Mouse (Mus musculus) embryonic facial prominence, embryonic 11.5 days (tissue): ENCODE results near the gene Ahcyl1. TPM values are rescaled to one million over a fixed set of nuclear protein-coding genes. Genes with fewer than 3 reads are reported as not detected.

Experiments used
- ATAC-seq: fragments of 200-750 bp; cut with Nextera tagmentation; replicated peaks from 2 replicates; pipeline ENCODE4 v1.8.0; 2017; ENCODE audit warnings: low read depth; ENCODE audit not compliant: insufficient number of reproducible peaks, low FRiP score, low TSS enrichment
- DNase-seq: peaks from one replicate; pipeline ENCODE4 v3.0.0-alpha.2; 2015; ENCODE audit warnings: low spot score
- H3K27ac ChIP-seq: fragments of 300-500 bp; sonication (generic); replicated peaks from 2 replicates; pipeline ENCODE4 v1.5.1; 2014; ENCODE audit warnings: mild to moderate bottlenecking, low read depth, low read length, control low read depth
- H3K27me3 ChIP-seq: fragments of 300-500 bp; sonication (generic); 2 replicates; pipeline ENCODE4 v1.6.1; 2014; ENCODE audit warnings: mild to moderate bottlenecking, low read length, moderate library complexity, mixed read lengths; ENCODE audit not compliant: control insufficient read depth, insufficient read depth
- H3K36me3 ChIP-seq: fragments of 300-500 bp; sonication (generic); replicated peaks from 2 replicates; pipeline ENCODE4 v1.6.1; 2014; ENCODE audit warnings: low read depth, mild to moderate bottlenecking, low read length, moderate library complexity, mixed read lengths; ENCODE audit not compliant: control insufficient read depth, insufficient read depth
- H3K4me1 ChIP-seq: fragments of 300-500 bp; sonication (generic); 2 replicates; pipeline ENCODE4 v1.6.1; 2014; ENCODE audit warnings: low read length, mixed read lengths; ENCODE audit not compliant: control insufficient read depth, insufficient read depth
- H3K4me2 ChIP-seq: fragments of 300-500 bp; sonication (generic); 2 replicates; pipeline ENCODE4 v1.6.1; 2014; ENCODE audit warnings: low read depth, mild to moderate bottlenecking, control low read depth, low read length, moderate library complexity
- H3K4me3 ChIP-seq: fragments of 300-500 bp; sonication (generic); 2 replicates; pipeline ENCODE4 v1.5.1; 2014; ENCODE audit warnings: low read depth, low read length, control low read depth
- H3K9ac ChIP-seq: fragments of 300-500 bp; sonication (generic); replicated peaks from 2 replicates; pipeline ENCODE4 v1.6.1; 2014; ENCODE audit warnings: mild to moderate bottlenecking, control low read depth, low read length
- H3K9me3 ChIP-seq: fragments of 300-500 bp; sonication (generic); replicated peaks from 2 replicates; pipeline ENCODE4 v1.6.1; 2016; ENCODE audit warnings: mild to moderate bottlenecking, low read length, inconsistent platforms, mixed read lengths; ENCODE audit not compliant: control insufficient read depth
- WGBS: fragments of 180-500 bp; shearing (Covaris S2); extraction: QIAGEN DNeasy Blood & Tissue Kit; methylation state at CpG from one replicate; pipeline ENCODE4 v1.1.7; 2014; 5-methylcytosine and 5-hydroxymethylcytosine counted together
- polyA plus RNA-seq: library from polyadenylated mRNA; unstranded; fragments of >200 nt; fragmentation: Nextera tagmentation; extraction: Ambion mirVana; gene quantifications from 2 replicates; pipeline ENCODE4 v1.2.1, GENCODE M21; 2014

Gene Ahcyl1
- polyA plus RNA-seq, 1 experiment from 2014 or later, result 122 TPM

GRCm38 (mm10) chr3:107629411-107629810 is 66.9 kb downstream of the Ahcyl1 start:
- no peak for ATAC-seq
- Histone ChIP-seq H3K36me3 (peaks cover 4% of the 10 kb centered on the region), H3K9me3 (no peaks in the 10 kb centered on the region), H3K4me3 (no peak overlapping the region), H3K27ac (no peak overlapping the region), H3K27me3 (no peaks in the 10 kb centered on the region), H3K4me1 (no peaks in the 10 kb centered on the region), H3K4me2 (no peak overlapping the region), H3K9ac (no peak overlapping the region)
- 95% methylated on average over 4 of the region's 4 CpGs for WGBS
- DNase-seq, result no peak

- H3K4me1 ChIP-seq, result no peaks in the 10 kb centered on the region
- H3K27me3 ChIP-seq, result no peaks in the 10 kb centered on the region
- no peak overlapping the region for H3K4me2 ChIP-seq
- no peaks in the 10 kb centered on the region for H3K9me3 ChIP-seq
- WGBS, result 93% methylated on average over 2 of the region's 2 CpGs
- H3K4me3 ChIP-seq, result no peak overlapping the region
- no peak overlapping the region for H3K9ac ChIP-seq
- no peak for DNase-seq
- peaks cover 7% of the 10 kb centered on the region for H3K36me3 ChIP-seq
- no peak for ATAC-seq
- H3K27ac ChIP-seq, result no peak overlapping the region
These were observed 67.8 kb downstream of the Ahcyl1 start for GRCm38 (mm10) chr3:107628551-107628950.

- 91% methylated on average over 7 of the region's 7 CpGs for WGBS
- no peak for DNase-seq
- H3K4me2 ChIP-seq, result no peak overlapping the region
- peaks cover 7% of the 10 kb centered on the region for H3K36me3 ChIP-seq
- no peak overlapping the region for H3K4me3 ChIP-seq
- no peak for ATAC-seq
- no peaks in the 10 kb centered on the region for H3K27me3 ChIP-seq
- H3K4me1 ChIP-seq, result no peaks in the 10 kb centered on the region
- no peak overlapping the region for H3K9ac ChIP-seq
- no peak overlapping the region for H3K27ac ChIP-seq
- H3K9me3 ChIP-seq, result no peaks in the 10 kb centered on the region
These were observed 68.7 kb downstream of the Ahcyl1 start for GRCm38 (mm10) chr3:107627641-107628040.

- Histone ChIP-seq H3K9me3 (no peaks in the 10 kb centered on the region), H3K4me3 (no peak overlapping the region), H3K4me2 (no peak overlapping the region), H3K4me1 (no peaks in the 10 kb centered on the region), H3K27ac (no peak overlapping the region), H3K36me3 (peaks cover 7% of the 10 kb centered on the region), H3K27me3 (no peaks in the 10 kb centered on the region), H3K9ac (no peak overlapping the region)
- DNase-seq, result no peak
- WGBS, result 94% methylated on average over 8 of the region's 8 CpGs
- ATAC-seq, result no peak
These were observed 69.6 kb downstream of the Ahcyl1 start for GRCm38 (mm10) chr3:107626751-107627150.

- 91% methylated on average over 8 of the region's 8 CpGs for WGBS
- H3K4me3 ChIP-seq, result no peak overlapping the region
- no peaks in the 10 kb centered on the region for H3K9me3 ChIP-seq
- DNase-seq, result no peak
- H3K36me3 ChIP-seq, result peaks cover 12% of the 10 kb centered on the region
- no peaks in the 10 kb centered on the region for H3K27me3 ChIP-seq
- H3K27ac ChIP-seq, result no peak overlapping the region
- H3K9ac ChIP-seq, result no peak overlapping the region
- ATAC-seq, result no peak
- no peaks in the 10 kb centered on the region for H3K4me1 ChIP-seq
- H3K4me2 ChIP-seq, result no peak overlapping the region
These were observed 70.8 kb downstream of the Ahcyl1 start for GRCm38 (mm10) chr3:107625536-107625935.

- H3K9ac ChIP-seq, result no peak overlapping the region
- H3K27ac ChIP-seq, result no peak overlapping the region
- no peak overlapping the region for H3K4me3 ChIP-seq
- H3K4me2 ChIP-seq, result no peak overlapping the region
- no peak for DNase-seq
- ATAC-seq, result no peak
- peaks cover 17% of the 10 kb centered on the region for H3K36me3 ChIP-seq
- H3K4me1 ChIP-seq, result no peaks in the 10 kb centered on the region
- no peaks in the 10 kb centered on the region for H3K27me3 ChIP-seq
- H3K9me3 ChIP-seq, result no peaks in the 10 kb centered on the region
- WGBS, result 91% methylated on average over 8 of the region's 8 CpGs
These were observed 71.9 kb downstream of the Ahcyl1 start for GRCm38 (mm10) chr3:107624424-107624823.

- Histone ChIP-seq H3K4me3 (no peak overlapping the region), H3K27ac (no peak overlapping the region), H3K36me3 (peaks cover 17% of the 10 kb centered on the region), H3K27me3 (no peaks in the 10 kb centered on the region), H3K4me1 (no peaks in the 10 kb centered on the region), H3K4me2 (no peak overlapping the region), H3K9me3 (no peaks in the 10 kb centered on the region), H3K9ac (no peak overlapping the region)
- DNase-seq (no peak), ATAC-seq (no peak)
- WGBS, result 93% methylated on average over 7 of the region's 7 CpGs
These were observed 73.8 kb downstream of the Ahcyl1 start for GRCm38 (mm10) chr3:107622537-107622936.

- Histone ChIP-seq H3K36me3 (peaks cover 17% of the 10 kb centered on the region), H3K27me3 (no peaks in the 10 kb centered on the region), H3K9ac (no peak overlapping the region), H3K4me2 (no peak overlapping the region), H3K27ac (no peak overlapping the region), H3K9me3 (no peaks in the 10 kb centered on the region), H3K4me1 (no peaks in the 10 kb centered on the region), H3K4me3 (no peak overlapping the region)
- WGBS, result 91% methylated on average over 21 of the region's 21 CpGs
- ATAC-seq (no peak), DNase-seq (no peak)
These were observed 74.9 kb downstream of the Ahcyl1 start for GRCm38 (mm10) chr3:107621286-107622075.
